Mouse (Mus musculus) heart, embryonic 11.5 days (tissue): ENCODE measurements around the gene L1td1. TPM values are rescaled to one million over a fixed set of nuclear protein-coding genes. Genes with fewer than 3 reads are reported as not detected.

ENCODE experiments used
- ATAC-seq: fragments of 200-750 bp; cut with Nextera tagmentation; replicated peaks from 2 replicates; pipeline ENCODE4 v1.8.0; 2017; ENCODE audit warnings: moderate library complexity; ENCODE audit not compliant: insufficient number of reproducible peaks, low FRiP score, low TSS enrichment
- H3K27ac ChIP-seq: fragments of 300-500 bp; sonication (generic); 2 replicates; pipeline ENCODE4 v1.5.1; 2014; ENCODE audit warnings: mild to moderate bottlenecking, low read depth, low read length
- H3K27me3 ChIP-seq: fragments of 300-500 bp; sonication (generic); 2 replicates; pipeline ENCODE4 v1.6.1; 2014; ENCODE audit warnings: mild to moderate bottlenecking, low read length, mixed read lengths; ENCODE audit not compliant: control insufficient read depth, insufficient read depth
- H3K36me3 ChIP-seq: fragments of 300-500 bp; sonication (generic); 2 replicates; pipeline ENCODE4 v1.6.1; 2014; ENCODE audit warnings: mild to moderate bottlenecking, low read length, moderate library complexity, mixed read lengths; ENCODE audit not compliant: control insufficient read depth, insufficient read depth
- H3K4me1 ChIP-seq: fragments of 300-500 bp; sonication (generic); 2 replicates; pipeline ENCODE4 v1.6.1; 2014; ENCODE audit warnings: low read length; ENCODE audit not compliant: control insufficient read depth, insufficient read depth
- H3K4me2 ChIP-seq: fragments of 300-500 bp; sonication (generic); 2 replicates; pipeline ENCODE4 v1.6.1; 2014; ENCODE audit warnings: mild to moderate bottlenecking, moderate library complexity
- H3K4me3 ChIP-seq: fragments of 300-500 bp; sonication (generic); 2 replicates; pipeline ENCODE4 v1.5.1; 2014; ENCODE audit warnings: low read depth, low read length
- H3K9ac ChIP-seq: fragments of 300-500 bp; sonication (generic); 2 replicates; pipeline ENCODE4 v1.6.1; 2014; ENCODE audit warnings: mild to moderate bottlenecking, low read depth, low read length, moderate library complexity
- H3K9me3 ChIP-seq: fragments of 300-500 bp; sonication (generic); replicated peaks from 2 replicates; pipeline ENCODE4 v1.6.1; 2016; ENCODE audit warnings: low read length; ENCODE audit not compliant: control insufficient read depth
- WGBS: fragments of 180-500 bp; shearing (Covaris S2); extraction: QIAGEN DNeasy Blood & Tissue Kit; methylation state at CpG from one replicate; pipeline ENCODE4 v1.1.7; 2014; ENCODE audit not compliant: insufficient replicate concordance; 5-methylcytosine and 5-hydroxymethylcytosine counted together
- polyA plus RNA-seq: library from polyadenylated mRNA; unstranded; fragments of >200 nt; fragmentation: Nextera tagmentation; extraction: Ambion mirVana; gene quantifications from 2 replicates; pipeline ENCODE4 v1.2.1, GENCODE M21; 2014

L1td1 gene
- polyA plus RNA-seq, 1 experiment from 2014 or later = 0.26 TPM

- no peak overlapping the region for H3K4me2 ChIP-seq
- H3K4me3 ChIP-seq = no peak overlapping the region
- no peaks in the 10 kb centered on the region; the same call in 1 of the 2 replicates for H3K4me1 ChIP-seq
- H3K27ac ChIP-seq = no peak overlapping the region
- H3K9me3 ChIP-seq = no peaks in the 10 kb centered on the region
- 30% methylated on average over 8 of the region's 8 CpGs for WGBS
- no peaks in the 10 kb centered on the region for H3K36me3 ChIP-seq
- no peak overlapping the region for H3K9ac ChIP-seq
- 0 out of 2 replicates have a peak, but pooled peaks cover under 1% of the 10 kb centered on the region for H3K27me3 ChIP-seq
- no peak for ATAC-seq
Observed at GRCm38 (mm10) chr4:98785851-98786250, 59.3 kb downstream of the L1td1 start.

- no peak overlapping the region for H3K4me3 ChIP-seq
- WGBS = 39% methylated on average over 3 of the region's 3 CpGs
- no peak overlapping the region for H3K9ac ChIP-seq
- H3K27ac ChIP-seq = no peak overlapping the region
- H3K4me2 ChIP-seq = no peak overlapping the region
- H3K9me3 ChIP-seq = no peaks in the 10 kb centered on the region
- H3K4me1 ChIP-seq = no peaks in the 10 kb centered on the region; the same call in 1 of the 2 replicates
- H3K36me3 ChIP-seq = no peaks in the 10 kb centered on the region
- H3K27me3 ChIP-seq = no peaks in the 10 kb centered on the region
- ATAC-seq = no peak
Observed at GRCm38 (mm10) chr4:98786281-98786680, 59.7 kb downstream of the L1td1 start.

Other genes starting within 250 kb of the L1td1 start
- gene Kank4, start 90.8 kb downstream of the L1td1 start, polyA plus RNA-seq = 0.72 and 1.1 TPM in 2 replicates
- not detected in 2 replicates for gene I0C0044D17Rik, start 97.1 kb downstream of the L1td1 start, polyA plus RNA-seq
- gene Usp1, start 197.1 kb downstream of the L1td1 start, polyA plus RNA-seq = 54.4 and 55.8 TPM in 2 replicates